Mouse (Mus musculus): ENCODE results near the gene Pnmal2. TPM values are rescaled to one million over a fixed set of nuclear protein-coding genes. Genes with fewer than 3 reads are reported as not detected.
A peak's percentile ranks its signal among the peaks of the same experiment; 100 is the strongest.

Pnmal2 gene
- total RNA-seq, 2 experiments from 2014 or later = 0.74 to 0.86 TPM

GRCm38 (mm10) chr7:16909909-16910308 lies 34.6 kb upstream of the Pnmal2 start:
- no peak for TF ChIP-seq CTCF (IDR thresholded peaks at IDR 0.05)
- intact Hi-C loops (cut with DNase I) = no loop called here
- Histone ChIP-seq H3K27ac (peak overlapping the region; percentile 75), H3K4me3 (peak overlapping the region; percentile 57; the same call in 1 of the 2 replicates)
- peak; percentile 50 for DNase-seq

- intact Hi-C loops (cut with DNase I) = no loop called here
- Histone ChIP-seq H3K27ac (peak overlapping the region; percentile 55; the same call in 1 of the 2 replicates), H3K4me3 (no peak overlapping the region)
- DNase-seq = no peak
- TF ChIP-seq CTCF (IDR thresholded peaks at IDR 0.05) = no peak
These were observed 32.6 kb upstream of the Pnmal2 start for GRCm38 (mm10) chr7:16911904-16912303.

GRCm38 (mm10) chr7:16912360-16912759 lies 32.1 kb upstream of the Pnmal2 start:
- no peak for TF ChIP-seq CTCF (IDR thresholded peaks at IDR 0.05)
- Histone ChIP-seq H3K27ac (peak overlapping the region; percentile 55), H3K4me3 (no peak overlapping the region)
- intact Hi-C loops (cut with DNase I) = no loop called here
- DNase-seq = peak; percentile 66

- peak; percentile 81 for DNase-seq
- intact Hi-C loops (cut with DNase I) = loop anchor here (1.0 to 2.0 kb wide), 2 partner anchors 19 to 39 kb away; partner anchors contain the start of gene Dact3
These were observed 30.6 kb upstream of the Pnmal2 start for GRCm38 (mm10) chr7:16913806-16914452.

GRCm38 (mm10) chr7:16914453-16915343 lies 29.8 kb upstream of the Pnmal2 start:
- TF ChIP-seq CTCF (IDR thresholded peaks at IDR 0.05) = no peak
- intact Hi-C loops (cut with DNase I) = loop anchor here (2.0 kb wide), 1 partner anchor 40 kb away; the partner anchor contains the start of gene Dact3
- Histone ChIP-seq H3K4me3 (no peak overlapping the region), H3K27ac (peak overlapping the region; percentile 57; the same call in 1 of the 2 replicates)
- peak; percentile 24 for DNase-seq

More at GRCm38 (mm10) chr7:16913806-16914452, 30.6 kb upstream of the Pnmal2 start:
- no peak overlapping the region for H3K4me3 ChIP-seq
- TF ChIP-seq CTCF (IDR thresholded peaks at IDR 0.05) = peak; percentile 98; the same call in 1 of the 2 replicates
- H3K27ac ChIP-seq = peak overlapping the region; percentile 57; the same call in 1 of the 2 replicates

- no peak for TF ChIP-seq CTCF (IDR thresholded peaks at IDR 0.05)
- DNase-seq = peak; percentile 22
- intact Hi-C loops (cut with DNase I) = loop anchor here (2.0 kb wide), 1 partner anchor 41 kb away; the partner anchor contains the start of gene Dact3
- H3K4me3 ChIP-seq = no peak overlapping the region
- H3K27ac ChIP-seq = no peak overlapping the region
These were observed 28.8 kb upstream of the Pnmal2 start for GRCm38 (mm10) chr7:16915461-16916340.

GRCm38 (mm10) chr7:16916342-16917265 lies 27.9 kb upstream of the Pnmal2 start:
- TF ChIP-seq CTCF (IDR thresholded peaks at IDR 0.05) = no peak
- H3K4me3 ChIP-seq = no peak overlapping the region
- H3K27ac ChIP-seq = peak overlapping the region; percentile 12; the same call in 1 of the 2 replicates
- intact Hi-C loops (cut with DNase I) = no loop called here
- DNase-seq = peak; percentile 55

GRCm38 (mm10) chr7:16917447-16917846 lies 27.0 kb upstream of the Pnmal2 start:
- intact Hi-C loops (cut with DNase I) = no loop called here
- DNase-seq = peak; percentile 32
- peak overlapping the region; percentile 54 for H3K27ac ChIP-seq
- no peak for TF ChIP-seq CTCF (IDR thresholded peaks at IDR 0.05)
- H3K4me3 ChIP-seq = no peak overlapping the region

- Histone ChIP-seq H3K4me3 (no peak overlapping the region), H3K27ac (peak overlapping the region; percentile 54)
- no peak for TF ChIP-seq CTCF (IDR thresholded peaks at IDR 0.05)
- DNase-seq = peak; percentile 40
- intact Hi-C loops (cut with DNase I) = no loop called here
These were observed 26.5 kb upstream of the Pnmal2 start for GRCm38 (mm10) chr7:16918014-16918413.

- intact Hi-C loops (cut with DNase I) = no loop called here
- H3K27ac ChIP-seq = peak overlapping the region; percentile 54
- DNase-seq = no peak
- H3K4me3 ChIP-seq = no peak overlapping the region
- no peak for TF ChIP-seq CTCF (IDR thresholded peaks at IDR 0.05)
These were observed 25.8 kb upstream of the Pnmal2 start for GRCm38 (mm10) chr7:16918670-16919069.
